Mouse (Mus musculus) liver (tissue): ENCODE measurements around the gene Slc6a19.
"Not testable (repeated sequence)": the region's sequence is repeated elsewhere in the genome, so short reads cannot be mapped to it uniquely, and the experiment has no call there.

Source experiments
- DNase-seq: peaks from one replicate; pipeline ENCODE4 v3.0.0-alpha.2; 2020; ENCODE audit warnings: mixed read lengths

The Slc6a19 gene

GRCm38 (mm10) chr13:73711803-73712202, 7.1 kb upstream of the Slc6a19 start:
- DNase-seq: no peak

DNA sequence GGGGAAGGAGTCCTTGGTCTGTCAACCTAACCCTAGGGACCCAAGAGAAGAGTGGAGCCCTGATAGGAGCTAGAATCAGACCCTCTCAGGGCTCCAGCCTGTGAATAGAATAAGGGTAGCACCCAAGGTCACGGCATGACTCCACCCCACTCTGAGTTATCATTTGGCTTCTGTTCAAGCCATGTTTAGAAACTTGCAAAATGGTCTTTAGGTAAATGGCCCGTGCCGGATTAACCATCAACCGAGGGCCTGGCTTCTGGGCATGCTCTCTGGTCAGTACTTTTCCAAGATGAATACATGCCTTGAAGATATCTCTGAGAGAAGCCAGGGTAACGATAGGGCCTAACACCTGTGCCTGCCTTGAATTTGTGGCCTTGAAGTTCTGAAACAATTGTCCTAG, 6.6 kb upstream of the Slc6a19 start:
- no peak for DNase-seq

DNA sequence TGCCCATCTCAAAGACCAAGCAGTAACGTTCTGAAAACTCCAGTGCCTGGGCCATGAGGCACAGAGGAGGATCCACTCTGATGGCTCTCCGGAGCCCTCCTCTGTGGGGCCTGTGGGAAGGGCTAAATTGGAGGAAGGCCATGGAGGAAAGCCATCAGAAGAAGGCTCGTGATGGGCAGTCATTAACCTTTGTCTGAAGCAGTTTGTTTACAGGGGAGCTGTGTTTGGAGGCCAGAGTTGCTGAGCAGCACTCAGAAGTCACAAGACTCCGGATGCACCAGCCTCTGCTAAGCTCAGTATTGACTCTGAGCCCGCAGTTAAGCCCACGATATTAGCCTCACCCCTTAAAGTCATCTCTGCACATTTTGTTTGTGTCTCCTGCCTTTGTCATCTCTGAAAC, 4.8 kb upstream of the Slc6a19 start:
- DNase-seq: no peak

DNA sequence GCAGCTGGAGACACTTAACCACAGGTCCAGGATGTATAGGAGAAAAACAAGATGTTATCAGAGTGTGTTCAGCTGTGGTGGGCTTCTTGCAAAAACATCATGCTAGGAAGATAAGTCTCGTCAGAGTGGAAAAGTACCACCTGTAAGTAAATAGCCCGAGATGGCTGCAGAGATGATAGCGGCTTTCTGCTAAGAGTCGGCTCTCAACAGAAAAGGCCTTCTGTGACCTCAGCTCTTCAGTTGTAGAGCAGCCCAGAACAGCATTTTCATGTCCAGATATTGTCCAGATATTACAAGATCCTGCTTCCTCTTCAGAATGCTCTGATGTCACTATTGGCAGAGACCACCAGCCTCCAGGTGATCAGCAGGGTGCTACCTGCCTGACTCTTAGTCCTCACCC, 1.2 kb downstream of the Slc6a19 start:
- DNase-seq: not testable (repeated sequence)

DNA sequence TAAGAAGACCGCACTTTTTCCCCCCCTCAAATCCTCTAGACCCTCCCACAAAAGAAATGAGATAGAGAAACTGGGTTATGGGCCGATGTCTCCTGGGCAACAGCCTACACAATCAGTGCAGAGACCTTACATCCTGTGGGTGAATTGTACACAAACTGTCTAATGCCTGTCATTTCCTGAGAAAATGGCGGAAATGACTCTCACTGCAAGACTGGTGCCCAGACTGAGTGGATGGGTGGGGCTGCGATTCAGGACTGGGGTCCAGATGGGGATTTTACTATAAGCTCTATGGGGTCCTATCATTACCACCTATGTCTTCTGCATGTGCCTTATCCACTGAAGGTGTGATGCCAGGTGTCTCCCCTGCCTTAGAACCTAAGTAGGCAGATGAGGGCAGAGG, 1.9 kb downstream of the Slc6a19 start:
- no peak for DNase-seq

GRCm38 (mm10) chr13:73701161-73701883, 3.3 kb downstream of the Slc6a19 start:
- DNase-seq: no peak

GRCm38 (mm10) chr13:73700554-73700953, 4.1 kb downstream of the Slc6a19 start:
- DNase-seq: no peak

- DNase-seq: no peak
Measured at GRCm38 (mm10) chr13:73699714-73700113, 5.0 kb downstream of the Slc6a19 start.

DNA sequence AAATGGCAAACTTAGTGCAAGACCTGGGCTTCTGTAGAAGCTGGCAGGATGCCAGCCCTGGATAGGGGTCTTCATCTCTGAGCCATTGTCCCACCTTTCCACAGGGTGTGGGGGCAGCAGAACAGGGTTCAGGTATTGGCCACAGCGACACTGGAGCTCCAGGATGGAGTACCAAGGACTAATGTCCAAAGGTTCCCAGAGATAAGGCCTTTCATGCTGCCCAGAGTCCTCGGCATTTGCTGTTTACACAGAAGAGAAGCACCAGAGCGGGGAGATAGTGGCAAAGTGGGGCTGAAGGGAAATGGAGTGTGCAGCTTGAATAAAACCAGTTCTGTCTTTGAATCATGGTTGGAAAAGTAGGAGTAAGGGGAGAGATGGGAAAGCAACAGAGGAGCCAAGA, 8.1 kb downstream of the Slc6a19 start:
- DNase-seq: peak; percentile 16

DNA sequence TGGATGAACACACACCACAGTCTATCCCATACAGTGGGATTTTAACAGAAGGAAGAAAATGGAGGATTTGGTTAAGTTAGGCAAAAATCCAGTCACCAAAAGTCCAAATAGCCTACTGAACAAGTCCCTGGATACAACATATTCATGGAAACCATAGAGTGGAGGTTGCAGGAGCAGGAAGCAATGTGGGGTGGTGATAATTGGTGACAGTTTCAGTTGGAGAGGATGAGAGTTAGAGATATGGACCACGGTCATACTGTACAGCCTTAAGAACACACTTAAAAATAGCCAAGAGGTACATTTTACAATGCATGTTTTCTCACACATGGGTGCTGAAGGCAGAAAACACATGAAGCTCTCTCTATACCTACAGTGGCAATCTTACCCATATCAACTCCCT, 9.7 kb downstream of the Slc6a19 start:
- no peak for DNase-seq

- no peak for DNase-seq
Measured at GRCm38 (mm10) chr13:73693333-73693732, 11.3 kb downstream of the Slc6a19 start.

DNA sequence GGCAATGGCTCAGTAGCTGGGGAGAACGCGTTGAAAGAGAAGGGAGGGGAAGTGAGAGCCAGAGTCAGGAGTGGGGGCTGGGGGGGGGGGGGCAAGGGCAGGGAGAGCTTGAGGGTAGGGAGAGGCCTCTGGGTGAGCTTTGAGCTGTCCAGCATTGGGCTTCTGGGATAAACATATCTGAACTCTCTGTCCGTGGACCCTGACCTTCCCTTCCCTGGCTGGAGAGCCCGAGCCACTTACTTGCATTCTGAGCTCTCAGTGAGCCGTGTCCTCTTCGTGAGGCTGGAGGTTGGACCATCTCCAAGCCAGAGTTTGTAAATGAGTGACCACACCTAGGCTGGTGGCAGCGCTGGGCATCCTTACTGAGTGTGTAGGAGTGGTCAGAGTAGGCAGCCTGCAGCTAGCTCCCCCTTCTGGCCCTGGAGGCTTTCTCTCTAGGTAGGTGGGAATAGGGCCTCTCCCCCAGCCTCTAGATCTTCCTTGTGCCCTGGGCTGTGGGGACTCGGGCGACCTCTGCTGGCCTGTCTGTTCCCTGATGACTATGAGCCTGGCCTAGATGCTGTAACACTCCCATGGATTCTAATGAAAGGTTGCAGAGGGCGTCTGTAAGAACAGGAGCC, 12.3 kb downstream of the Slc6a19 start:
- peak; percentile 74 for DNase-seq

- no peak for DNase-seq
Measured at GRCm38 (mm10) chr13:73688934-73689333, 15.7 kb downstream of the Slc6a19 start.

DNA sequence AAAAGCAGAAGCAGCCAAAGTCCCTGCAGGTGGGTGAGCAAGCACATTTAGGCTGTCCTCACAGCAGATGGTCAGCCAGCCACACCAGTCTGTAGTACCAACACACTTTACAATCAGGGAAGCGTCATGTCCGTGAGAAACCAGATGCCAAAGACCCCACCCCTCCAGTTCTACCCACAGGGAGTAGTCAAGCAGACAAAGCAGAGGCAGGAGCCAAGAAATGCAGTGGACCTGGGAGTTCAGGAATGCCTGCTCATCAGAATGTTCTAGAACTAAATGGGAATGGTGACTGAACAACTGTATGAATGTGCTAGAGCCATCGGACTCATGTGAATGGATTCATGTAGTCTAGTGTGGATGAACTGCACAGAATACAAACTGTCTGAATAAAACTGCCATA, 17.1 kb downstream of the Slc6a19 start:
- DNase-seq: no peak

GRCm38 (mm10) chr13:73685502-73685901, 19.2 kb downstream of the Slc6a19 start:
- no peak for DNase-seq

DNA sequence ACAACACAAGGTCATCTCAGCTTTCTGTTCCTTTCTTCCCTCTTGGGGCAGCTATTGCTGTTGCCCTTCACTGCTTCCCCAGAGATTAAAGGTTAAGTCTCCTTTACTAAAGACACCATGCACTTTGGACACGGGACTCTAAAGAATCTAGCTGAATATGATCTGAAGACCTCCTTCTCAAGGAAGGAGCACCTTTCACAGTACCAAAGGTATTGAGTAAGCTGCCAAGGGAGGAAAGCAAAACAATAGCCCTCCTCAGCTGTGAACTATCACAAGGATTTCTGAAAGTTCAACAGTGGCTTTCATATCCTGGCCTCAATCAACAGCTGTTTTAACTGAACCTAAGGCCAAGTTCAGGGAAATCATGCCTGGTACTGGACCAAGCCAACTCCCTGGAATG, 20.3 kb downstream of the Slc6a19 start:
- DNase-seq: no peak

- no peak for DNase-seq
Measured at GRCm38 (mm10) chr13:73683682-73684081, 21.0 kb downstream of the Slc6a19 start.

DNA sequence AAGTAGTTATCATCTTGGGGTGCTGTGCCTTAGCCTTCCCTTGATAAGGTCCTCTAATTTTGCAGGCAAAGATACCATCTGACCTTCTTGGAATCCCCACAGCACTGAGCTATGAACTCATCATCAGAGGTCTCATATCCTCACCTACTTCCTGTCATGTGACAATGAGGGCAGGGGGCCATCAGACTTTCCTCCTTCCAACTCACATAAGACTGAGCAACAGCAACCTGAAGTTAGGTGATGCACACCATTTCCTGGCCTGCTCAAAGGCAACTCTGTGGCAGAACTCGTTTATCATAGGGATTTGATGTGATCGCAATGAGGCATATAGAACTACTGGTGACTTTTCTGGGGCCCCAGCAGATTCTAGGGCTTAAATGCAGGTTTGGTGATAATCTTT, 22.4 kb downstream of the Slc6a19 start:
- no peak for DNase-seq

GRCm38 (mm10) chr13:73680394-73680793, 24.3 kb downstream of the Slc6a19 start:
- peak; percentile 12 for DNase-seq

- DNase-seq: no peak
Measured at GRCm38 (mm10) chr13:73679311-73679710, 25.4 kb downstream of the Slc6a19 start.

DNA sequence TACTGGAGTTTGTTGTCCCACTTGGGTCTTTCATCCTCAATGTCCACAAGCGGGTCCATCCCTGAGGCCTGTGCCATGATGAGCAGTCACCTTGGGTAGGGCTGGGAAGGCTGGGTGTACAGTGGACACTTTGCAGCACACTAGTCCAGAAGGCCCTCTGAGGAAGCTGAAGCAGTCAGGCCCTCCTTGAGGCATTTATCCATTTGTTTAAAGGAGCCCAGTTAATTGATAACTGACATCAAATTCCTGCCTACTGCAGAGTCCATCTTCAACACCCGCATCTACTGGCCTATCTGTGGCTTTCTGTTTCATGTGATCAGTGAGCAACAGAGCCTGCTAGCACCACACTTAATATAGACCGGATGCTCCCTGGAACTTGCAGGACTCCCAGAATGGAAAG, 26.8 kb downstream of the Slc6a19 start, which contains the start of gene Slc6a18:
TSS of gene Slc6a18 (minus strand) at position 171 of the 400 bp plus-strand sequence.
- DNase-seq: no peak

DNA sequence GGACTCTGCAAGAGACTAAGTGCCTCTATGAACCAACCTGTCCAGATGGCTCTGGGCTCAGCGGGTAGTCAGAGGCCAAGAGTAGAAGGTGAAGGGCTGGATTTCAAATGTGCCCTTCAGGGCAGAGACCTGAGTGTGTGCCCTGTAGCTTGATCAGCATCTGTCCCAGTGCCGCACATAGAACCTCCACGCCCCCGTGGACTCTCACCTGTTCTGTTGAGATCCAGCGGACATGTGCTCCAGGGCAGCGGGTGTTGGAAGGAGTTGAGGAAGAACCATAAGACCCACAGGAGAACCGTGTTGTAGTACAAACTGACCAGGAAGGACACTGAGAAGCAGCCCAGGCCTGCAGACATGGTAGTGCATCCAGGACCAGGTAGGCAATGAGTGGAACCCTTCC, 29.5 kb downstream of the Slc6a19 start:
- DNase-seq: no peak

DNA sequence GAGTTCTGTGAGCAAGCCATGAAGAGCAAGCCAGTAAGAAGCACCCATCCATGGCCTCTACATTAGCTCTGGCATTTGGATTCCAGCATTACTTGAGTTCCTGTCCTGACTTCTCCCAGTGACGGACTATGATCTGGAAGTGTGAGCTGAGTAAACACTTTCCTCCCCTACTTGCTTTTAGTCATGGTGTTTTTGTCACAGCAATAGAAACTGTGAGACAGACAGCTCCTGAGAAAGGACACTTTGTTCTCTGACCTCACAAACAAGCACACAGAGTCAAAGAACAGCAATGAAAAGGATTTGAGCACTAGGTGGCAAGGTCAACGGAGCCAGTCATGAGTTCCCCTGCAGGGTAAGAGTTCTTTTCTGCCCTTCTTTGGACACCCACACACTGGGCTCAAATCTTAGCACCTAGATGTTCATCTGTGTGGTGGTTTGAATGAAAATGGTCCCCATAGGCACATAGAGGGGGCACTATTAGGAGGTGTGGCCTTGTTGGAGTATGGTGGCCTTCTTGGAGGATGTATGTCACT, 44.4 kb downstream of the Slc6a19 start:
- DNase-seq: no peak

DNA sequence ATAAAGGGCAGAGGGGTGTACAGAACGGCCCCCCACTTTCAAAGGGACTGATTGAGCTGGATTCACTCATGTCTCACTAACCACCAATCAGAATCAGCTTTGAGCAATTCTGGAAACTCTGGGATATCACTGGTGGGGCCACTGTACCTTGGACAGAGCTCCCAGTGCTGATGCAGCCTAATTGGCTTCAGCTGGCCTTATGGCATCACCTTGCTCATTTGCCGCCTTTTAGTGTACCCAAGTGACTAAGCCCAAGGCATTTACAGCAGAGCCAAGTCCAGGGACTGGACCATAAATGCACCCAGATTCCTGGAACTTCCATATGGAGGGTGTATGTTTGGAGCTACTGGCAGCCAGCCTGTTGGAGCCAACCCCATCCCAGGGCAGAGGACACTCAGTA, 45.7 kb downstream of the Slc6a19 start:
- DNase-seq: no peak
